Mouse (Mus musculus): ENCODE measurements around the gene Uhrf1bp1l. TPM values are rescaled to one million over a fixed set of nuclear protein-coding genes. Genes with fewer than 3 reads are reported as not detected.

Uhrf1bp1l gene
- polyA plus RNA-seq, 1 experiment from 2014 or later = 31.3 TPM

DNA sequence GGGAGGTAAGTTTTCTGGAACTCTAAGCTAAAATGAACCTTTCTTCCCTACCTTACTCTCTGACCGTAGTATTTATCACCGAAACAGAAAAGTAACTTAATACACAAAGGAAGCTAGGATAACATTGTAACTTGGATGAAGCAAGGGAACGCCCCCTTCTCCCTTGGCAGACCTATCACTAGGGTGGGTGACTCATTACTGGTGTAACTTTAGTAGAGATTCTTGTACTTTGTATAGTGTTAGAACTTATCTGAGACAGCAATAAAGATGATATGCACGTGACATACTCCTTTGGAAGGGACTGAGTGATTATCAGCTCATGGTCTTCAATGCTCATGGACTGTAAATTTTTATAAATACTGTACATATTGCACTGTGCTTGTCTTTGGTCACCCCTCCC is 123.4 kb downstream of the Uhrf1bp1l start:
- Histone ChIP-seq H3K4me2 (no peak overlapping the region), H3K27ac (ENCODE audit: low read depth) (no peak overlapping the region), H3K4me3 (ENCODE audit: low read depth, low read length) (no peak overlapping the region), H3K27me3 (ENCODE audit: insufficient read depth, low read length) (peaks cover 8% of the 10 kb centered on the region), H3K36me3 (ENCODE audit: insufficient read depth) (no peaks in the 10 kb centered on the region), H3K4me1 (ENCODE audit: insufficient read depth) (no peaks in the 10 kb centered on the region), H3K9ac (no peak overlapping the region), H3K9me3 (ENCODE audit: low read depth, low read length) (no peaks in the 10 kb centered on the region)
- ATAC-seq (ENCODE audit: insufficient read depth) (no peak), DNase-seq (no peak)
- WGBS = 82% methylated on average over 4 of the region's 4 CpGs
- TF ChIP-seq CTCF (IDR thresholded peaks at IDR 0.05; ENCODE audit: low read depth) = no peak

DNA sequence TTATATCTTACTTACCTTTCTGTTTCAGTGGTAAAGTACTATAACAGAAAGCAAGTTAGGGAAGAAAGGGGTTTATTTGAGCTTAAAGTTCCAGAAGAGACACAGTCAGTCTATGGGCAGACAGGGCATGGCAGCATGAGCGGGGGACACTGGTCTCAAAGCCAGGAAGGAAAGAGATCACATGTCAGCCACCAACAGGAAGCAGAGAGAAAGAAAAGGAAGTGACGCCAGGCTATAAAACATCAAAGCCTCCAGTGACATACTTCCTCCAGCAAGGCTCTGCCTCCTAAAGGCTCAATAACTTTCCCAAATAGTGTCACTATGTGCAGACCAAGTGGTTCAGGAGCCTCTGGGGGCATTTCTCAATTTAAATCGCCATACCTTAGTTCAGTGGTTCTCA is 124.0 kb downstream of the Uhrf1bp1l start:
- H3K9ac ChIP-seq = no peak overlapping the region
- H3K4me1 ChIP-seq (ENCODE audit: insufficient read depth) = no peaks in the 10 kb centered on the region
- H3K27ac ChIP-seq (ENCODE audit: low read depth) = no peak overlapping the region
- peaks cover 15% of the 10 kb centered on the region for H3K27me3 ChIP-seq (ENCODE audit: insufficient read depth, low read length)
- H3K9me3 ChIP-seq (ENCODE audit: low read depth, low read length) = no peaks in the 10 kb centered on the region
- ATAC-seq (ENCODE audit: insufficient read depth) (no peak), DNase-seq (no peak)
- no peak overlapping the region for H3K4me3 ChIP-seq (ENCODE audit: low read depth, low read length)
- H3K36me3 ChIP-seq (ENCODE audit: insufficient read depth) = no peaks in the 10 kb centered on the region
- H3K4me2 ChIP-seq = no peak overlapping the region
- WGBS = 74% methylated on average over 3 of the region's 3 CpGs
- TF ChIP-seq CTCF (IDR thresholded peaks at IDR 0.05; ENCODE audit: low read depth) = no peak

Other genes starting within 250 kb of the Uhrf1bp1l start
- 0.38 and 0.45 TPM in 2 replicates for gene Nr1h4, start 211.4 kb upstream of the Uhrf1bp1l start, polyA plus RNA-seq (2014; fragmentation: Nextera tagmentation; extraction: Ambion mirVana)
- gene Slc17a8, start 123.7 kb upstream of the Uhrf1bp1l start, polyA plus RNA-seq (2014; fragmentation: Nextera tagmentation; extraction: Ambion mirVana) = not detected in 2 replicates
- 13.0 and 13.9 TPM in 2 replicates for gene Scyl2, start 58.7 kb upstream of the Uhrf1bp1l start, polyA plus RNA-seq (2014; fragmentation: Nextera tagmentation; extraction: Ambion mirVana)
- gene Actr6, start 12.7 kb upstream of the Uhrf1bp1l start, polyA plus RNA-seq (2014; fragmentation: Nextera tagmentation; extraction: Ambion mirVana) = 28.8 and 31.5 TPM in 2 replicates
- gene Anks1b, start 128.5 kb downstream of the Uhrf1bp1l start, polyA plus RNA-seq (2014; fragmentation: Nextera tagmentation; extraction: Ambion mirVana) = 0.26 and 1.2 TPM in 2 replicates